Mouse (Mus musculus): ENCODE measurements around the gene Olfr702.

- no peak for TF ChIP-seq HCFC1 (IDR thresholded peaks at IDR 0.05; ENCODE audit: borderline replicate concordance, insufficient read depth, low read length)
- TF ChIP-seq ZC3H11A (IDR thresholded peaks at IDR 0.05; ENCODE audit: borderline replicate concordance, low read depth, low read length) = 0 out of 2 replicates have a peak, but pooled peaks have one; percentile 27
- TF ChIP-seq CHD2 (IDR thresholded peaks at IDR 0.05; ENCODE audit: low read depth, low read length) = no peak
- TF ChIP-seq MAFK (IDR thresholded peaks at IDR 0.05; ENCODE audit: insufficient read depth, low read depth, low read length) = no peak
These were observed 17.9 kb downstream of the Olfr702 start for GRCm38 (mm10) chr7:106815775-106816174.

All from ES-E14 (cell line).